Mouse (Mus musculus) E14TG2a.4 (cell line): ENCODE measurements around the gene Olfr8.
"Not testable (repeated sequence)": the region's sequence is repeated elsewhere in the genome, so short reads cannot be mapped to it uniquely, and the experiment has no call there.

ENCODE experiments used
- CTCF ChIP-seq: conservative IDR thresholded peaks from 2 replicates; pipeline ENCODE4 v1.5.1; 2014; ENCODE audit warnings: low read length
- NANOG ChIP-seq: IDR thresholded peaks from 2 replicates; pipeline ENCODE4 v1.6.1; 2014; ENCODE audit warnings: borderline replicate concordance, low read length, mixed read lengths
- POU5F1 ChIP-seq: IDR thresholded peaks from 2 replicates; pipeline ENCODE4 v1.6.1; 2014; ENCODE audit warnings: low read length, borderline replicate concordance

- TF ChIP-seq CTCF, NANOG, POU5F1: not testable (repeated sequence)
Measured at GRCm38 (mm10) chr10:78912871-78913270, 37.6 kb upstream of the Olfr8 start, which contains the start of gene Olfr1354.
